Mouse (Mus musculus) G1E (cell line): ENCODE data around the gene Ttc38. TPM values are rescaled to one million over a fixed set of nuclear protein-coding genes. Genes with fewer than 3 reads are reported as not detected.

Experiments used
- ATAC-seq: 2 replicates; pipeline ENCODE4 v1.8.0; 2016; ENCODE audit warnings: mild to moderate bottlenecking; ENCODE audit not compliant: insufficient number of reproducible peaks, poor library complexity, low FRiP score, severe bottlenecking; ENCODE audit errors: extremely low read depth
- DNase-seq: peaks from one replicate; pipeline ENCODE4 v3.0.0; 2012; ENCODE audit warnings: low spot score
- H3K27me3 ChIP-seq: 2 replicates; pipeline ENCODE4 v1.6.1; 2012; ENCODE audit warnings: mild to moderate bottlenecking, low read length, inconsistent platforms; ENCODE audit not compliant: insufficient read depth
- H3K36me3 ChIP-seq: replicated peaks from 2 replicates; pipeline ENCODE3; 2012; ENCODE audit warnings: mild to moderate bottlenecking, inconsistent platforms
- H3K4me1 ChIP-seq: 2 replicates; pipeline ENCODE4 v1.6.1; 2012; ENCODE audit warnings: low read depth, low read length, inconsistent platforms, mixed read lengths; ENCODE audit not compliant: insufficient read depth
- H3K4me3 ChIP-seq: 2 replicates; pipeline ENCODE4 v1.5.1; 2012; ENCODE audit warnings: low read depth, mild to moderate bottlenecking, inconsistent platforms, low read length, moderate library complexity, mixed read lengths
- H3K9me3 ChIP-seq: replicated peaks from 2 replicates; pipeline ENCODE4 v1.6.1; 2012; ENCODE audit warnings: inconsistent platforms
- CTCF ChIP-seq: IDR thresholded peaks from 2 replicates; pipeline ENCODE4 v1.5.1; 2012; ENCODE audit warnings: low read depth, low read length, inconsistent platforms, mixed read lengths
- GATA1 ChIP-seq: IDR thresholded peaks from 2 replicates; pipeline ENCODE4 v1.6.1; 2012; ENCODE audit warnings: borderline replicate concordance, low read length, inconsistent platforms, mixed read lengths
- GATA2 ChIP-seq: IDR thresholded peaks from 2 replicates; pipeline ENCODE4 v1.6.1; 2012; ENCODE audit warnings: low read depth, low read length, inconsistent platforms, borderline replicate concordance
- POLR2AphosphoS5 ChIP-seq: IDR thresholded peaks from 2 replicates; pipeline ENCODE4 v1.6.1; 2012; ENCODE audit warnings: low read depth, low read length, inconsistent platforms; ENCODE audit not compliant: insufficient replicate concordance
- TAL1 ChIP-seq: conservative IDR thresholded peaks from 2 replicates; pipeline ENCODE4 v1.6.1; 2012; ENCODE audit warnings: low read depth, low read length, inconsistent platforms, mixed read lengths
- polyA plus RNA-seq: library from polyadenylated mRNA; stranded (reverse); fragments of >175 nt; gene quantifications from 2 replicates; pipeline ENCODE4 v1.2.3, GENCODE M21; 2012
- total RNA-seq, 2 experiments: library from RNA; stranded (forward) in 1 of 2; stranded (reverse) in 1 of 2; fragments of 200-1000 nt in 1 of 2; fragments of >200 nt in 1 of 2; fragmentation: Nextera tagmentation in 1 of 2; gene quantifications; 2 replicates each; pipeline ENCODE4 v1.2.3; 2014 to 2017

Ttc38 gene
- total and polyA plus RNA-seq, 3 experiments, result 1.6 to 5.2 (median 2.3) TPM

DNA sequence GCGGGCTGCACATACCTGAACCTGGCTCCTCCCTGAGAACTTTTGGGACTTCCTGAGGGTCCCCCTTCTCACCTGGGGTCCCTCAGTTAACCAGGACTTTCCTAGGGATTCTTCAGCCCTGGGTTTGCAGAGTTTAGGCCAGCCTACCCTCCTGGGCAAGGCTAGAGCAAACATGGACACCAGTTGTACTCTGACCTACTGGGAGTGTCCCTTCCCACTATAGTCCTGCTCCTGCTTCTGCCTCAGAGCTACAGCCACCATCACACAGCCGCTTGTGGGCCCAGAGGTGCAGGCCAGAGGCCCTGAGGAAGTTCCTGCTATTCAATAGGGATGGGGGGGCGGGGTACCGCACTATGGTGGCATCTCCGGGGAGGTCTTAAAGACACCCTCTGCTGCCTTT, 2.6 kb upstream of the Ttc38 start:
- peaks cover 20% of the 10 kb centered on the region for H3K4me1 ChIP-seq
- H3K36me3 ChIP-seq, result peaks cover 5% of the 10 kb centered on the region
- no peak for TF ChIP-seq TAL1
- no peak for TF ChIP-seq GATA2
- no peak for TF ChIP-seq GATA1
- TF ChIP-seq POLR2AphosphoS5, result no peak
- TF ChIP-seq CTCF, result no peak
- no peaks in the 10 kb centered on the region for H3K9me3 ChIP-seq
- no peak overlapping the region for H3K4me3 ChIP-seq
- DNase-seq (no peak), ATAC-seq (no peak)
- H3K27me3 ChIP-seq, result peaks cover 19% of the 10 kb centered on the region

DNA sequence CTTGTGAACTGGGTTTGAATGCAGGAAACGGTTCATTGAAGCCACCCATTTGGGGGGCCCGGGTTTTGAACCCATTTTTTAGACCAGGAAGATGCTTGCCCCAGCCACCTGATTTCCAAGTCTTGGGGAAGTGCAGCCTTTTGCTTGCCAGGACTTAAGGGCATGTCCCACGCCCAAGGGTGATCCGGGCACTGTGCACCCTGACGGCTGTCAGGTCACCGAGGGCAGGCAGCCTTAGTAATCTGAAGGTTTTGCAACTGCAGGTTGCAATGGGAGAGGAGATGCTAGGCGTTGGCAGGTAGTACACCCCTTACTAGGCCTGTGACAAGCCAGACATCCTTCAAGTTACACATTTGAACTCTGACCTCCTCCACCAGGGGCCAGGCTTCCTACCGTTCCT, 493 bp downstream of the Ttc38 start:
- DNase-seq (peak; percentile 20), ATAC-seq (no peak)
- Histone ChIP-seq H3K4me3 (peak overlapping the region; percentile 73), H3K27me3 (peaks cover 5% of the 10 kb centered on the region), H3K36me3 (peaks cover 24% of the 10 kb centered on the region), H3K4me1 (peaks cover 25% of the 10 kb centered on the region), H3K9me3 (no peaks in the 10 kb centered on the region)
- no peak for TF ChIP-seq TAL1
- TF ChIP-seq GATA1, result no peak
- no peak for TF ChIP-seq GATA2
- TF ChIP-seq POLR2AphosphoS5, result no peak
- TF ChIP-seq CTCF, result no peak

DNA sequence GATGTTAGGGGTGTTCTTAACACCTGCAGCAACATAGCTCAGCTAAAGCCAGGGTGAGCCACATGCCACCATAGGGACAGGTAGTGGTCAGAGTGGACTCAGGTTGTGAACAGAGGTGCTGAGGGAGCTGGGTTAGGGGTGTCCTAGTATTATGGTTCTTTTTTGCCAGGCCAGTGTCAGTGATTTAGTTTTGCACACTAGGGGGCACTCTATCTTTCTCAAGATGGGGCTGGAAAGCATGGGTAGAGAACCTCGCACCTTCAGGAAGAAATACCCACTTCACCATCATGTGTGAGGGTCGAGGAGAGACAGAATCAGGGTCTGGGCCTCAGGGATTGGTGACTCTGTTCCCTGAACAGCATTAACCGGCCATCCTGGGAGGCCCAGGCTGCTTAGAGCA, 3.2 kb downstream of the Ttc38 start:
- DNase-seq (no peak), ATAC-seq (no peak)
- no peaks in the 10 kb centered on the region for H3K9me3 ChIP-seq
- no peak for TF ChIP-seq GATA1
- TF ChIP-seq GATA2, result no peak
- no peak for TF ChIP-seq POLR2AphosphoS5
- TF ChIP-seq TAL1, result no peak
- TF ChIP-seq CTCF, result 0 out of 2 replicates have a peak, but pooled peaks have one; percentile 5
- peaks cover 24% of the 10 kb centered on the region for H3K4me1 ChIP-seq
- H3K36me3 ChIP-seq, result peaks cover 24% of the 10 kb centered on the region
- H3K27me3 ChIP-seq, result no peaks in the 10 kb centered on the region; the same call in 1 of the 2 replicates
- H3K4me3 ChIP-seq, result no peak overlapping the region

DNA sequence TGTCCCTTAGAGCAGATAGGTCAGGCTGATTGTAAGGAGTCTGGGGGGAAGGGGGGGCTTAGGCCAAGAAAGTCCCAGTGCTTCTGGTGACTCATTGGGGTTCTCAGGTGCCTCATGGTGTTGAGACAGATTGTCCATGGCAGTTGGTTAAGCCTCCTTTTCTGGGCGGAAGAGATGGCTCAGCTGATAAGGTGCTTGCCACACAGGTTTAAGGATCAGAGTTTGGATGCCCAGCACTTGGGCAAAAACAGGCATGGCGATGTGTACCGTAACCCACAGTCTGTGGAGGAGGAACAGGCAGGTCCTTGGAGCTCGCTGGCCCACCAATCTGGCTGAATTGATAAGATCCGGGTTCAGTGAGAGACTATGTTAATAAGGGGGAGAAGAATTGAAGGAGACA, 4.8 kb downstream of the Ttc38 start:
- Histone ChIP-seq H3K4me3 (no peak overlapping the region), H3K4me1 (peaks cover 20% of the 10 kb centered on the region), H3K27me3 (no peaks in the 10 kb centered on the region), H3K36me3 (peaks cover 32% of the 10 kb centered on the region), H3K9me3 (no peaks in the 10 kb centered on the region)
- DNase-seq (no peak), ATAC-seq (no peak)
- TF ChIP-seq POLR2AphosphoS5, result no peak
- TF ChIP-seq CTCF, result no peak
- TF ChIP-seq GATA1, result no peak
- no peak for TF ChIP-seq TAL1
- TF ChIP-seq GATA2, result no peak

DNA sequence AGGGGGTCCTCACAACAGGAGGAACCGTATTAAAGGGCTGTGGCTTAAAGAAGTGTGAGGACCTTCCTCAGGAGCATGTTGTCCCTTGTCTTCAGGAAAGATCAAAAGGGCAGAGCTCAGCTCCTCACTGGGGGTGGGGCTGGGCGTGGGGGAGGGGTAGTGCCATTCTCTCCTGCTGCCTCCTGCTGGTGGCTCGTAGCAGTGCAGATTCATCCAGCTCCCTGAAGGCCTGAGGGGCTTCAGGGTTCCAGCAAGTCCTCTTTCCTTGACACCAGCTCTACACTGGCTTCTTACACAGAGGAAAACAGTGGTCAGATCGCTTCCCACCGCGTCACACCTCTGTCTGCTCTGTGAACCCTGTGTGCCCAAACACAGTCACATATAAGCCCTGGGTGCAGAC, 8.9 kb downstream of the Ttc38 start:
- ATAC-seq, result no peak
- TF ChIP-seq CTCF (0 out of 2 replicates have a peak, but pooled peaks have one; percentile 31), GATA1 (no peak), POLR2AphosphoS5 (no peak), TAL1 (no peak), GATA2 (no peak)
- H3K9me3 ChIP-seq, result no peaks in the 10 kb centered on the region
- peaks cover 31% of the 10 kb centered on the region for H3K36me3 ChIP-seq
- H3K27me3 ChIP-seq, result no peaks in the 10 kb centered on the region
- no peak for DNase-seq
- H3K4me3 ChIP-seq, result no peak overlapping the region
- H3K4me1 ChIP-seq, result peaks cover 11% of the 10 kb centered on the region; the same call in 1 of the 2 replicates

DNA sequence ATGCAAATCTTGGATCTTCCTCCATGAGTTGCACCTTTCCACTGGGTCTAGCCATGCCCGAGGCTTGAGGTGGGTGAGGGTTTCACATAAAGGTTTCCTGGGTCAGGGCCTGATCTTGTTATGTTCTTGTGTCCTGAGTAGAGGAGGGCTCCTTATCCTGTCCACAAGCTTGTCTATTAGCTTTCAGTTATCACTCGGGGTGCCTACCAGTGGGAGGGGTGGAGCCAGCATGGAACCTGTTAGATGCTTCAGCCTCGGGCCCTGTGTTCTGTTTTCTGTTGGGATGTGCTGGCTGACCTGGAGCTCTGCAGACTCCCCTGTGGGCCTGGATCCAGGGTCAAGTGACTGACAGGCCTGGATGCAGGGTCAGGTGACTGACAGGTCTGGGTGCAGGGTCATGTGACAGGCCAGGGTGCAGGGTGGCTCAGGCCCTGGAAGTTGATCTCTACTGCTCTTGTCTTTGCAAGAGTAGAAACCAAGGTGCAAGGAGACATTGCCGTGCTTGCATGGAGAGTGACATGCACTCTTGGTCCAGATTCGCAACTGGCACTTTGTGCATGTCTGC, 9.8 kb downstream of the Ttc38 start:
- no peaks in the 10 kb centered on the region for H3K27me3 ChIP-seq
- no peak for TF ChIP-seq CTCF
- no peak for TF ChIP-seq TAL1
- TF ChIP-seq GATA1, result no peak
- TF ChIP-seq GATA2, result no peak
- no peak for TF ChIP-seq POLR2AphosphoS5
- peaks cover 26% of the 10 kb centered on the region for H3K36me3 ChIP-seq
- no peaks in the 10 kb centered on the region for H3K9me3 ChIP-seq
- peaks cover 7% of the 10 kb centered on the region; the same call in 1 of the 2 replicates for H3K4me1 ChIP-seq
- no peak for ATAC-seq
- H3K4me3 ChIP-seq, result no peak overlapping the region
- DNase-seq, result no peak
